Mouse (Mus musculus) MEL (cell line): ENCODE data around the gene Map1b. TPM values are rescaled to one million over a fixed set of nuclear protein-coding genes. Genes with fewer than 3 reads are reported as not detected.

Source experiments
- DNase-seq: peaks from one replicate; pipeline ENCODE4 v3.0.0; 2011; ENCODE audit warnings: low read depth, low spot score
- H3K27ac ChIP-seq: 2 replicates; pipeline ENCODE4 v1.5.1; 2012; ENCODE audit warnings: low read depth, mild to moderate bottlenecking, control low read depth, low read length, moderate library complexity; ENCODE audit not compliant: control insufficient read depth
- H3K27me3 ChIP-seq, 2 experiments: fragments of 150-350 bp in 1 of 2; sonication (generic) in 1 of 2; 2 replicates each; pipeline ENCODE4 v1.6.1; 2012; ENCODE audit warnings: low read length in 2 of 2, mild to moderate bottlenecking in 2 of 2, improper control_type of control experiment in 1 of 2, moderate library complexity in 1 of 2; ENCODE audit not compliant: insufficient read depth in 2 of 2, control insufficient read depth in 1 of 2
- H3K36me3 ChIP-seq, 2 experiments: 2 replicates each; pipeline ENCODE4 v1.6.1; 2012 to 2014; ENCODE audit warnings: low read length in 2 of 2, improper control_type of control experiment in 1 of 2, inconsistent platforms in 1 of 2, mild to moderate bottlenecking in 1 of 2; ENCODE audit not compliant: insufficient read depth in 2 of 2, control insufficient read depth in 1 of 2
- H3K4me1 ChIP-seq, 2 experiments: fragments of 150-350 bp in 1 of 2; sonication (generic) in 1 of 2; 2 replicates each; pipeline ENCODE4 v1.6.1; 2012; ENCODE audit warnings: low read length in 2 of 2, improper control_type of control experiment in 1 of 2, mild to moderate bottlenecking in 1 of 2; ENCODE audit not compliant: insufficient read depth in 2 of 2, control insufficient read depth in 1 of 2
- H3K4me3 ChIP-seq, 2 experiments: fragments of 150-350 bp in 1 of 2; sonication (generic) in 1 of 2; 2 replicates each; pipeline ENCODE4 v1.5.1; 2012; ENCODE audit warnings: low read depth in 2 of 2, low read length in 2 of 2, mild to moderate bottlenecking in 2 of 2, moderate library complexity in 2 of 2, control low read depth in 1 of 2, improper control_type of control experiment in 1 of 2; ENCODE audit not compliant: control insufficient read depth in 1 of 2, insufficient read depth in 1 of 2
- H3K79me2 ChIP-seq: 2 replicates; pipeline ENCODE4 v1.6.1; 2012; ENCODE audit warnings: mild to moderate bottlenecking, low read length, moderate library complexity; ENCODE audit not compliant: control insufficient read depth, poor library complexity, insufficient read depth
- H3K9ac ChIP-seq: 2 replicates; pipeline ENCODE4 v1.6.1; 2012; ENCODE audit warnings: low read depth, mild to moderate bottlenecking, control low read depth, low read length, moderate library complexity; ENCODE audit not compliant: control insufficient read depth, poor library complexity, severe bottlenecking
- H3K9me3 ChIP-seq: fragments of 150-350 bp; sonication (generic); replicated peaks from 2 replicates; pipeline ENCODE4 v1.6.1; 2012; ENCODE audit warnings: mild to moderate bottlenecking, low read length, improper control_type of control experiment, moderate library complexity; ENCODE audit not compliant: insufficient read depth
- CHD1 ChIP-seq: IDR thresholded peaks from 2 replicates; pipeline ENCODE4 v1.6.1; 2012; ENCODE audit warnings: low read depth, mild to moderate bottlenecking, inconsistent platforms, low read length, improper control_type of control experiment
- CTCF ChIP-seq, 3 experiments: IDR thresholded peaks in 2 of 3; conservative IDR thresholded peaks in 1 of 3; 2 replicates each; pipeline ENCODE4 v1.5.1; 2011 to 2012; ENCODE audit warnings: low read length in 3 of 3, low read depth in 2 of 3, mild to moderate bottlenecking in 2 of 3, improper control_type of control experiment in 1 of 3, inconsistent platforms in 1 of 3, mixed read lengths in 1 of 3, moderate library complexity in 1 of 3; ENCODE audit not compliant: control insufficient read depth in 1 of 3, insufficient read depth in 1 of 3, poor library complexity in 1 of 3, severe bottlenecking in 1 of 3
- ELF1 ChIP-seq: IDR thresholded peaks from 2 replicates; pipeline ENCODE4 v1.6.1; 2014; ENCODE audit warnings: low read depth, mild to moderate bottlenecking, inconsistent platforms, low read length, improper control_type of control experiment, moderate library complexity
- MAX ChIP-seq: IDR thresholded peaks from 2 replicates; pipeline ENCODE4 v1.6.1; 2011; ENCODE audit warnings: low read length, improper control_type of control experiment
- MYB ChIP-seq: IDR thresholded peaks from 2 replicates; pipeline ENCODE4 v1.6.1; 2011; ENCODE audit warnings: mild to moderate bottlenecking, low read depth, low read length, improper control_type of control experiment
- MYC ChIP-seq: IDR thresholded peaks from 2 replicates; pipeline ENCODE4 v1.6.1; 2011; ENCODE audit warnings: low read depth, mild to moderate bottlenecking, low read length, improper control_type of control experiment, moderate library complexity
- NELFE ChIP-seq: IDR thresholded peaks from 2 replicates; pipeline ENCODE4 v1.6.1; 2011; ENCODE audit warnings: low read depth, low read length, improper control_type of control experiment
- POLR2A ChIP-seq, 2 experiments: IDR thresholded peaks; 2 replicates each; pipeline ENCODE4 v1.6.1; 2011 to 2012; ENCODE audit warnings: low read length in 2 of 2, mild to moderate bottlenecking in 2 of 2, control low read depth in 1 of 2, improper control_type of control experiment in 1 of 2, low read depth in 1 of 2, moderate library complexity in 1 of 2; ENCODE audit not compliant: control insufficient read depth in 1 of 2, insufficient read depth in 1 of 2, poor library complexity in 1 of 2
- POLR2AphosphoS5 ChIP-seq: IDR thresholded peaks from 2 replicates; pipeline ENCODE4 v1.6.1; 2012; ENCODE audit warnings: low read depth, borderline replicate concordance, mild to moderate bottlenecking, inconsistent platforms, low read length, moderate library complexity, mixed read lengths
- RAD21 ChIP-seq: IDR thresholded peaks from 2 replicates; pipeline ENCODE4 v1.6.1; 2011; ENCODE audit warnings: mild to moderate bottlenecking, low read depth, low read length, improper control_type of control experiment
- RCOR1 ChIP-seq: IDR thresholded peaks from 2 replicates; pipeline ENCODE4 v1.6.1; 2012; ENCODE audit warnings: low read depth, mild to moderate bottlenecking, inconsistent platforms, low read length, improper control_type of control experiment
- SIN3A ChIP-seq: IDR thresholded peaks from 2 replicates; pipeline ENCODE4 v1.6.1; 2012; ENCODE audit warnings: low read length, improper control_type of control experiment, inconsistent platforms
- TCF12 ChIP-seq: IDR thresholded peaks from 2 replicates; pipeline ENCODE4 v1.6.1; 2014; ENCODE audit warnings: low read depth, mild to moderate bottlenecking, inconsistent platforms, low read length, improper control_type of control experiment, moderate library complexity
- UBTF ChIP-seq: IDR thresholded peaks from 2 replicates; pipeline ENCODE4 v1.6.1; 2012; ENCODE audit warnings: low read depth, mild to moderate bottlenecking, inconsistent platforms, low read length, improper control_type of control experiment, moderate library complexity, borderline replicate concordance; ENCODE audit not compliant: insufficient read depth
- USF1 ChIP-seq: IDR thresholded peaks from 2 replicates; pipeline ENCODE4 v1.6.1; 2014; ENCODE audit warnings: low read depth, mild to moderate bottlenecking, inconsistent platforms, low read length, improper control_type of control experiment, moderate library complexity
- ZMIZ1 ChIP-seq: IDR thresholded peaks from 2 replicates; pipeline ENCODE4 v1.6.1; 2012; ENCODE audit warnings: low read depth, mild to moderate bottlenecking, inconsistent platforms, low read length, improper control_type of control experiment, moderate library complexity
- polyA plus RNA-seq, 2 experiments: library from polyadenylated mRNA; stranded (reverse) in 1 of 2; unstranded in 1 of 2; fragments of >175 nt in 1 of 2; fragments of >200 nt in 1 of 2; gene quantifications; 2 replicates each; pipeline versions ENCODE4 v1.2.1 to v1.2.4; 2012; ENCODE audit warnings: low replicate concordance in 2 of 2, low read depth in 1 of 2; ENCODE audit not compliant: insufficient read length in 2 of 2, insufficient read depth in 1 of 2, missing spikeins in 1 of 2
- total RNA-seq: library from RNA; depleted of rRNA; stranded (reverse); fragments of 300-350 nt; gene quantifications from 2 replicates; pipeline ENCODE4 v1.2.3, GENCODE M21; 2012

Gene Map1b
- total and polyA plus RNA-seq, 3 experiments: not detected

DNA sequence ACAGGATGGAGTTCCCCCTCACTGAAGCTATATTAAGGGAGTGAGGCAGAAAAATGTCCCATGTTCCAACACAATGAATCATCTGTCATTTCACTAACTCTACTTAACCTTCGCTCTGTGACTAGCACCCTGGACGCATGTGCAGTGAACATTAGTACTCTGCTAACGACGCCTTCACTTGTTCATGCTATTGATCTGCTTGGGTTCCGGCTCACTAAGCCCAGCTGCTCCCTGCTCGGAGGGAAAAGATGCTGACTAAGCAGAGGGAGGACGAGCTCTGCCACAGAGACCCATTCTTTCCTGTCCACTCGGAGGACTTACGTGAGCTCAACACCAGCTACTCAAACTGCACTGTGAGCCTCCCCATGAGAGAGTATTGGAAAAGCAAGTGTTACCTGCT, 33.2 kb upstream of the Map1b start (continued):
- no peak for TF ChIP-seq POLR2A (IDR thresholded peaks at IDR 0.05; ENCODE audit: control insufficient read depth in 1 of 2, insufficient read depth in 1 of 2, low read depth in 1 of 2, low read length in 2 of 2, poor library complexity in 1 of 2)

DNA sequence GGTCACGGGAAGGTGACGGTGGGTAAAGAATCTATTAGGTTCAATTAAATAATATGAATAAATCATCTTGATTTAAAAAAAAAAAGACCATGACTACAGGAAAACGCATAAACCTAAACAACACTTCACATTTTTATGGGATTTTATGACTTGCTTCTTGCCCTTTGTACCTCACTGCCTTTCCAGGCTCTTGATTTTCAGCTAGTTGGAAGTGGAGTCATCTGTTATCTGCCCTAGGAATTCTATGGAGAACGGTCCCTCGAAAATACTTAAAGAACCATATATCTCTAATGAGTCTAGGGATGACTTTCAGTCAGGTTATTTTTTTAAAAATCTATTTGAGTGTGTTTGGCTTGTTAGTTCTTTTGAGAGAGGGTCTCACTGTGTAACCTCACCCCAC, 30.5 kb upstream of the Map1b start:
- H3K9me3 ChIP-seq: no peaks in the 10 kb centered on the region

DNA sequence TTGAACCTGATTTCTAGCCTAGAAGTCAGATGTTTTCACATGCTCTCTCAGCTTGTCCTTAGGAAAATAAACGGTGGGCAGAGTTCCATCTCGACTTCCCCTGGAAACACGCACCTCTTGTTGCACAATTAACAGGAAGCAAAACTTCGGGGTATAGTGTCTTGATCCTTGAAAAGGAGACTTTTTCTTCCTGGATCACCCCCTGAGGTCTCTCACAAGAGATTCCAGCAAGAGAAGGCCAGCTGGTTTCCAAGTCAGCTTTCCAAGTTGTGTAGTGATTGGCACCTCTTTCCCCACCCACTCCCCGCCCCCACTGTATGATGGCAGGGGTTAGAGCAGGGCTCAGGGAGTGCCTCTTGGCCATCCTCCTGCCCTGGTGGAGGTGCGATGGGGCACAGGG, 28.9 kb upstream of the Map1b start:
- Histone ChIP-seq H3K9ac (no peak overlapping the region), H3K4me1 (no peaks in the 10 kb centered on the region), H3K9me3 (no peaks in the 10 kb centered on the region), H3K36me3 (no peaks in the 10 kb centered on the region), H3K79me2 (no peaks in the 10 kb centered on the region), H3K27ac (no peak overlapping the region), H3K27me3 (no peaks in the 10 kb centered on the region), H3K4me3 (no peak overlapping the region)
- DNase-seq: no peak
- TF ChIP-seq POLR2AphosphoS5 (no peak), MYB (no peak), SIN3A (no peak), ZMIZ1 (no peak), RCOR1 (no peak), TCF12 (no peak), UBTF (no peak), MAX (no peak), POLR2A (IDR thresholded peaks at IDR 0.05; ENCODE audit: control insufficient read depth in 1 of 2, insufficient read depth in 1 of 2, low read depth in 1 of 2, low read length in 2 of 2, poor library complexity in 1 of 2) (no peak), RAD21 (no peak), MYC (no peak), ELF1 (no peak), CTCF (IDR thresholded peaks at IDR 0.05 in 2 of 3, conservative IDR thresholded peaks at IDR 0.05 in 1 of 3; ENCODE audit: control insufficient read depth in 1 of 3, insufficient read depth in 1 of 3, low read depth in 2 of 3, low read length in 3 of 3, poor library complexity in 1 of 3, severe bottlenecking in 1 of 3) (no peak), CHD1 (no peak), USF1 (no peak)

More for the DNA sequence above, 30.5 kb upstream of the Map1b start:
- TF ChIP-seq TCF12 (no peak), ELF1 (no peak), NELFE (no peak)
- no peaks in the 10 kb centered on the region for H3K36me3 ChIP-seq
- no peaks in the 10 kb centered on the region for H3K4me1 ChIP-seq
- no peaks in the 10 kb centered on the region for H3K79me2 ChIP-seq
- no peaks in the 10 kb centered on the region for H3K27me3 ChIP-seq
- H3K9ac ChIP-seq: no peak overlapping the region
- DNase-seq: no peak
- no peak overlapping the region for H3K4me3 ChIP-seq
- H3K27ac ChIP-seq: no peak overlapping the region
